16 mouse cellular contexts compared by ENCODE assay signal in genomic region chr5:64238894-64239652, GRCm38 (mm10).
A peak's percentile ranks its signal among the peaks of the same experiment; 100 is the strongest.
DNase-seq lines count a peak whose midpoint lies in the region; ATAC-seq and TF ChIP-seq lines count a peak whose summit lies in the region.
"Had no signal": no experiment of that assay in that cellular context is flagged by ENCODE, and none has a peak within 500 bp of the region (broad histone marks: within the 10 kb centered on the region; RNA-seq: fewer than 3 reads in every experiment).

No protein-coding gene starts in this region.

- H3K9me3 ChIP-seq in kidney, postnatal 0 days (replicated peaks; ENCODE audit: low read length), result no peaks in the 10 kb centered on the region
- H3K9me3 ChIP-seq in kidney, embryonic 16.5 days (ENCODE audit: low read length), result no peaks in the 10 kb centered on the region
- no peaks in the 10 kb centered on the region for H3K9me3 ChIP-seq in E14TG2a.4 (ENCODE audit: low read length)
- H3K9me3 ChIP-seq: forebrain, embryonic 10.5 days; limb, embryonic 12.5 days; neural tube, embryonic 12.5 days had no signal

- WGBS in kidney, postnatal 0 days, result 70% methylated on average over 3 of the region's 3 CpGs
- WGBS in kidney, embryonic 16.5 days, result 71% methylated on average over 3 of the region's 3 CpGs
- WGBS in macrophage (ENCODE audit: missing documents), result 89% methylated on average over 3 of the region's 3 CpGs

- in situ Hi-C loops in Patski (cut with MboI; ENCODE audit: low pct_unique_long_range_greater_than_20kb), result no loop called here

- POLR2A ChIA-PET in Patski (lab: Charles Lee), result no interaction called here

- no peak overlapping the region for H3K4me2 ChIP-seq in kidney, postnatal 0 days (ENCODE audit: low read length)
- H3K4me2 ChIP-seq in kidney, embryonic 16.5 days (replicated peaks; ENCODE audit: low read depth, low read length), result no peak overlapping the region
- H3K4me2 ChIP-seq: limb, embryonic 12.5 days; neural tube, embryonic 12.5 days had no signal

- H3K4me3 ChIP-seq in kidney, postnatal 0 days (replicated peaks; ENCODE audit: low read depth, low read length), result no peak overlapping the region
- no peak overlapping the region for H3K4me3 ChIP-seq in kidney, embryonic 16.5 days (ENCODE audit: low read length)
- H3K4me3 ChIP-seq in E14TG2a.4 (replicated peaks; ENCODE audit: low read length) (no peak overlapping the region), macrophage (ENCODE audit: inconsistent target) (no peak overlapping the region)
- H3K4me3 ChIP-seq: forebrain, embryonic 10.5 days; limb, embryonic 12.5 days; neural tube, embryonic 12.5 days had no signal

- peaks cover 30% of the 10 kb centered on the region for H3K4me1 ChIP-seq in kidney, postnatal 0 days (replicated peaks; ENCODE audit: insufficient read depth, low read length)
- H3K4me1 ChIP-seq in kidney, embryonic 16.5 days (ENCODE audit: insufficient read depth, low read length), result peaks cover 57% of the 10 kb centered on the region
- H3K4me1 ChIP-seq in E14TG2a.4 (replicated peaks; ENCODE audit: low read depth, low read length), result peaks cover 89% of the 10 kb centered on the region

- H3K27ac ChIP-seq in kidney, postnatal 0 days, result no peak overlapping the region
- H3K27ac ChIP-seq in kidney, embryonic 16.5 days (ENCODE audit: low read length), result no peak overlapping the region
- H3K27ac ChIP-seq in macrophage, result 0 out of 2 replicates have a peak overlapping the region, but pooled peaks have one; percentile 15
- H3K27ac ChIP-seq: forebrain, embryonic 10.5 days; limb, embryonic 12.5 days; neural tube, embryonic 12.5 days had no signal

- TF ChIP-seq CTCF in kidney, postnatal 0 days (IDR thresholded peaks at IDR 0.05; ENCODE audit: low read depth), result peak; percentile 32; the same call in 1 of the 2 replicates
- peak; percentile 78 for TF ChIP-seq CTCF in E14TG2a.4 (conservative IDR thresholded peaks at IDR 0.05; ENCODE audit: low read length)
- TF ChIP-seq CTCF in Patski (IDR thresholded peaks at IDR 0.05), result peak; percentile 46

- H3K27me3 ChIP-seq in kidney, postnatal 0 days (ENCODE audit: insufficient read depth, low read length), result no peaks in the 10 kb centered on the region
- no peaks in the 10 kb centered on the region for H3K27me3 ChIP-seq in kidney, embryonic 16.5 days (ENCODE audit: insufficient read depth, low read length)
- H3K27me3 ChIP-seq in E14TG2a.4 (ENCODE audit: insufficient read depth, low read length), result no peaks in the 10 kb centered on the region
- H3K27me3 ChIP-seq in Patski, result no peaks in the 10 kb centered on the region
- H3K27me3 ChIP-seq: limb, embryonic 12.5 days; neural tube, embryonic 12.5 days had no signal

- no peak overlapping the region for H3K9ac ChIP-seq in kidney, postnatal 0 days (ENCODE audit: low read depth, low read length)
- H3K9ac ChIP-seq in kidney, embryonic 16.5 days (replicated peaks; ENCODE audit: low read length), result no peak overlapping the region
- H3K9ac ChIP-seq: limb, embryonic 12.5 days; neural tube, embryonic 12.5 days had no signal

- ATAC-seq in kidney, postnatal 0 days (replicated peaks; ENCODE audit: low FRiP score, low read depth), result no peak
- no peak for ATAC-seq in kidney, embryonic 16.5 days (ENCODE audit: low FRiP score, low TSS enrichment)
- ATAC-seq in Patski, result no peak
- ATAC-seq in erythroblast, adult 5-6 weeks (replicated peaks; ENCODE audit: low FRiP score, poor library complexity, severe bottlenecking), result no peak

- no peaks in the 10 kb centered on the region for H3K36me3 ChIP-seq in kidney, postnatal 0 days (ENCODE audit: insufficient read depth, low read length)
- no peaks in the 10 kb centered on the region for H3K36me3 ChIP-seq in kidney, embryonic 16.5 days (ENCODE audit: insufficient read depth, low read length)
- H3K36me3 ChIP-seq in E14TG2a.4 (ENCODE audit: insufficient read depth, low read length) (no peaks in the 10 kb centered on the region), macrophage (ENCODE audit: inconsistent target) (no peaks in the 10 kb centered on the region)
- H3K36me3 ChIP-seq: limb, embryonic 12.5 days; neural tube, embryonic 12.5 days had no signal

- DNase-seq in kidney, postnatal 0 days (ENCODE audit: low spot score), result no peak
- DNase-seq in Patski (ENCODE audit: low read depth, low spot score), result no peak
- no peak for DNase-seq in thymus, postnatal 14 days
- DNase-seq: adrenal gland, adult 2 months; cerebellum, postnatal 14 days; gastrocnemius, postnatal 10 days; layer of hippocampus, postnatal 36 days; lung, postnatal 14 days; midbrain, embryonic 14.5 days had no signal

- H3K79me2 ChIP-seq in macrophage (ENCODE audit: inconsistent target), result peaks cover 92% of the 10 kb centered on the region

- CTCF ChIA-PET in Patski (lab: Charles Lee), result interaction anchor here (0.5 to 1.5 kb wide), 6 partner anchors 8 to 169 kb away, joined by 3 to 4 read pairs (median 3); no protein-coding TSS in a partner anchor
